Mouse (Mus musculus) neural tube, embryonic 13.5 days (tissue): ENCODE data around the gene Apaf1. TPM values are rescaled to one million over a fixed set of nuclear protein-coding genes. Genes with fewer than 3 reads are reported as not detected.

Source experiments
- polyA plus RNA-seq: library from polyadenylated mRNA; unstranded; fragments of >200 nt; fragmentation: Nextera tagmentation; extraction: Ambion mirVana; gene quantifications from 2 replicates; pipeline ENCODE4 v1.2.1, GENCODE M21; 2015

Gene Apaf1
- polyA plus RNA-seq, 1 experiment from 2014 or later, result 16.2 TPM

Other genes starting within 250 kb of the Apaf1 start
- gene Ikbip, start 170 bp upstream of the Apaf1 start, polyA plus RNA-seq, result 23.5 and 26.6 TPM in 2 replicates
- gene Slc25a3, start 41.3 kb upstream of the Apaf1 start, polyA plus RNA-seq, result 521 and 534 TPM in 2 replicates
- gene Tmpo, start 98.5 kb upstream of the Apaf1 start, polyA plus RNA-seq, result 111 and 141 TPM in 2 replicates